Mouse (Mus musculus) induced T-regulatory cell, adult 2 months (primary cell): ENCODE results near the gene Ptgds.
A peak's percentile ranks its signal among the peaks of the same experiment; 100 is the strongest.

Experiments used
- DNase-seq: peaks from one replicate; pipeline ENCODE4 v3.0.0-alpha.2; 2012; ENCODE audit warnings: low read depth

Ptgds gene

GRCm38 (mm10) chr2:25480541-25480940 lies 10.7 kb upstream of the Ptgds start:
- no peak for DNase-seq

DNA sequence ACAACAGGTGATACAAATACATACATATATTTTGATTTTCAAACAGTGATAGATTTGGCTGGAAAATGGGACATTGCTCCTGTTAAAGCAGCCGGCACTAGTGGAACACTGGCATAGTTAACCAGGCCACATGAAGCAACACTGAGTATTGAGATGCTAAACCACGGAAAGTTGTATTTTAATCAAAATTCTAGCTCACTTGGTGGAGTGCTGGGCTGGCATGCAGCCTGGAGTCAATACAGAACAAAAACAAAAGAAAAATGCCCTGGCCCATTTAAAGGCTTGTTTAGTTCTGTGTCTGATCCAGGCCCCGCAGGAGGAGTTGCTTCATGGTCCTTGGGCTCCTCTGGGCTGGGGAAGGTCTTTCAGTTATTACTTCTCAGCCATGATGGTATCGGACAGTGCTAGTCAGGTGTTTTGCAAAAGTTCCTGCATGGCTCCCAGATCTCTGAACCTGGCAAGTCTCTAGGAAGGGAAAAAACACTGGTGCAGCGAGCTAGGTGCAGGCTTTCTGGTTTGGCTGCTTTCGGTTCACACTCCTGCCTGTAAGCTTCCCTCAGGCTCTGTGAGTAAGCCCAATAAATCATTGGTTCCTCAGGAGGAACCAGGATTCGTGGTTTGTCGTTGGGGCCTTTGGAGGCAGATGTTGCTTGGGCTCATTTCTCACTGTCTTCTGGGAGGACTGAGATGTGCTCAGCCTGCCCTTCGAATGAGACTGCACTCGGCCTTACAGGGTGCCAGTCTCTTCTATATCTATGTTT lies 9.9 kb upstream of the Ptgds start:
- DNase-seq: no peak

GRCm38 (mm10) chr2:25477967-25478675 lies 8.3 kb upstream of the Ptgds start:
- no peak for DNase-seq

- DNase-seq: no peak
Observed at GRCm38 (mm10) chr2:25477541-25477940, 7.7 kb upstream of the Ptgds start.

GRCm38 (mm10) chr2:25472550-25472949 lies 2.7 kb upstream of the Ptgds start:
- DNase-seq: no peak

GRCm38 (mm10) chr2:25468962-25469915 lies 607 bp downstream of the Ptgds start:
- DNase-seq: no peak

DNA sequence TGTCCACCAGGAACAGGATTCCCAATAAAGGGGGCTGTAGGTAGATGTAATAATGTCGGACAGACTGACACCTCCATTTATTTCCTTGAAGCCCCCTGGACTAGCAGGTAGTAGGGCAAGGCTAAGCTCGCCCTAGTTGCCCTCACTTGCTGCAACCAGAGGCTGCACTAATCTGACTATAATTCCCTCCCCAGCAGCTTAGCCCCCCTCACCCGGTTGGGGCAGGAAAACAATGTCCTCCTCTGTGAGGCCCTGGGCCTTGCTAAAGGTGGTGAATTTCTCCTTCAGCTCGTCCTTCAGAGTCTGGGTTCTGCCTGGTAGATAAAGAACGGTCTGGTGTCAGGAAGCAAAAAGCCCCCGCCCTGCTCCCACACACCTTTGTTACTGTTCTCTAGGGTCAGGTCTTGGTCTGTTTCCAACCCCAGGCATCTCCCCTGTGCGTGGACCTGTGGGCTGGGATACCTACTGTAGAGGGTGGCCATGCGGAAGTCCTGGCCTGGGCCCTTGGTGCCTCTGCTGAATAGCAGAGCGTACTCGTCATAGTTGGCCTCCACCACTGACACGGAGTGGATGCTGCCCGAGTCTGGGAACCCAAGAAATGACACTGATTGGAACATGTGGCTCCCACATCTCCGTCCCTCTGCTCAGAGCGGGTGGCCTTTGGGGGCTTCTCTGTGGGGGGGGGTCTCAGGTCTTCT lies 2.1 kb downstream of the Ptgds start:
- no peak for DNase-seq

- peak; percentile 91 for DNase-seq
Observed at GRCm38 (mm10) chr2:25465816-25466635, 3.8 kb downstream of the Ptgds start.

GRCm38 (mm10) chr2:25465256-25465655 lies 4.6 kb downstream of the Ptgds start:
- no peak for DNase-seq

DNA sequence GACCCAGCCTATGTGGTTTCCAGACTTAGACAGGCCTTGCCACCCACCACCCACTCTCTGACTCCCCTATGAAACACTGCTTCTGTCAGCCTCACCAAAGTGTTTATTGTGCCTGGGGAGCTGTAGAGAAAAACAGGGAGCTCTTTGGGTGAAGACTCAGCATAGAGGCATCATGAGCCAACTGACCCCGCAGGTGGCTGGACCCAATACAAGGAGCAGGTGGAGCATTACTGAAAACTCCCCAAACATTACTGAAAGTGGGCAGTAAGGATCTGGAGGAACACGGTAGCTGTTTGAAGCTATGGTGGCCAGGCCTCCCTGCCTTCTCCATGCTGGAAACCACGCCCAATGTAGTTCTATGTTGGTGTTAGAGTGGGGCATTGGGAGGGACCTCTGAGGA lies 6.2 kb downstream of the Ptgds start:
- DNase-seq: no peak

DNA sequence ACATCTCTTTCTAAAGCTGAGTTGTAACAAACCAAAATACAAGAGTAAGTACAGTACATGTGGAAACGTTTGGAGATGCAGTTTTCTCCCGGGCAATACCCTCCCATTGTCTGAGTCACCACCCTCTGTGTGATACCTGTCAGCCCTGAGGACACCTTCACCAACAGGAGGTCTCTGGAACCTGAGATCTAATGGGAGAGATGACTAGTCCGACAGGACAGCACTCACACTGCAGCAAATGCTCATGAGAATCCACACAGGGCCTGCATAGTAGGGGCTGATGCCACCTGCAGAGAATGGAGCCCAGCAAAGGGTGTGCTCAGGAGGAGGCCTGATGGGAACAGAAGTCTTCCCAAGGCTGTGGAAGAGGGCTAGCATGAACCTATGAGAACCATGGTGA lies 8.4 kb downstream of the Ptgds start:
- DNase-seq: no peak

DNA sequence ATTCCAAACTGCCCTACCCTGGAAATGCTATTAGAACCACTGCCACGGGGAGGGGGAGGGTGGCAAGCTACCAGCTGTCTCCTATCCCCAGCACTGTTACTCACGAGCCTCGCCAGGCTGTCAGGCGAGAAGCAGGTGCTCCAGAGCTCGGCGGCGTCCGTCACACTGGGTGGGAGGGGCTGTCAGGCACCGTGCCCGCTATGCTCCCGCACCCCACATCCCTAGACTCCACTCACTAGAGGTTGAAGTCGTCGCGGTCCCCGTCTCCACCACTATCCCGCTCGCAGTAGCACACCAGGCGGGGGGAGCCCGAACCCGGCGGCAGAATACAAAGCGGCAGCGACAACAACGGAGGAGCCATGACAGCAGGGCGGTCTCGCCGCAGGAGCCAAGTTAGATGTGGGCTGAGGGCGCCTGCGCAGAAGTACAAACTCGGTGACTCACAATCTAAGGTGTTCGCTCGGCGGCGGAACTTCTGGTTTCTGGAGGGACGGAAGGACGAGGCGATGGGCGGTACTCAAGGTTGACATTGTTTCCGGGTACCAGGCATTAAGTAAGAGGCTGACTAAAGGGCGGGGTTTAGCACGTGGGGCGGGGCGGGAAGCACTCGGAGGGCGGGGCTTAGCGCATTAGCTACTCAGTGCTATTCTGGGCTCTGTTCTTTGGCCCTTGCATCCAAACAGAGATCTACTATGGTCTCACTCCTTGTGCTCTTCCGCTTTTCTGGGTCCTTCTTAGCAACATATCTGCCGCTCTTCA lies 9.1 kb downstream of the Ptgds start, which contains the start of gene Paxx:
Gene Paxx, minus strand, starts transcription at position 544 of the 759 bp plus-strand sequence.
- DNase-seq: peak; percentile 100

- no peak for DNase-seq
Observed at GRCm38 (mm10) chr2:25460135-25460534, 9.7 kb downstream of the Ptgds start.

- no peak for DNase-seq
Observed at GRCm38 (mm10) chr2:25458911-25459310, 10.9 kb downstream of the Ptgds start.

- DNase-seq: no peak
Observed at GRCm38 (mm10) chr2:25457022-25457896, 12.6 kb downstream of the Ptgds start.

DNA sequence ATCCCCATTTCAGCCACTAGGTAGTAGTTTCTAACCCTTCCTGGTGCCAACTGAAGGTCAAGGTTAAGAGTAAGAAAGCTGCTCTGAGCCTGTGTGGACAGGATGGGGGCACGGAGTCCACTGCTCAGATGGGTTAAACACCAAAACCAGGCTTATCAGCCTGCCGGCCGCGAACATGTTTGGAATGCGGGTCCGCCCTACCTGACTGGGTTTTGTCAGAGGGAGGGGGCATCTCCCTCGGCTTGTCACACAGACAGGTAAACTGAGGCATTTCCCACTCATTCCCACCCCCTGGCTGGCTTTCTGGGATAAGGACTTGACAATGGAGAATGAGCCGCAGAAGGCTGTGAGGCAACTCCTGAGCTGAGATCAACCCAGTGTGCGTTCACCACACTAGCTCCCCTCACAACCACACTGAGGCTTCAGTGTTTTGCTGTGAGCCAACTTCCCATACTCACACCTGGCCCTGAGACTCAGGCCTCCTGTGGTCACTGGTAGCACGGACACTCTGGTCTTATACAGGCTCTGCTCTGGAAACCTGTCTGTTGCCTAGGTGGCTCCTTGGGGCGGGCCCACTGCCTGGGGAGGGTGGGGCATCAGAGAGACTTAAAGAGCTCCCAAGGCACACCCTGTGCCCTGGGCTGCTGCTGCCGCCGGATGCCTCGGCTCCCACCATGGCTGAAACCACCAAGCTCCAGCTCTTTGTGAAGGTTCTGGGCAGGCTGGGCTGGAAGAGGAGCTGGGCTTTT lies 13.5 kb downstream of the Ptgds start, which contains the start of gene Clic3:
Gene Clic3, plus strand, starts transcription at position 634 of the 749 bp plus-strand sequence.
- no peak for DNase-seq

DNA sequence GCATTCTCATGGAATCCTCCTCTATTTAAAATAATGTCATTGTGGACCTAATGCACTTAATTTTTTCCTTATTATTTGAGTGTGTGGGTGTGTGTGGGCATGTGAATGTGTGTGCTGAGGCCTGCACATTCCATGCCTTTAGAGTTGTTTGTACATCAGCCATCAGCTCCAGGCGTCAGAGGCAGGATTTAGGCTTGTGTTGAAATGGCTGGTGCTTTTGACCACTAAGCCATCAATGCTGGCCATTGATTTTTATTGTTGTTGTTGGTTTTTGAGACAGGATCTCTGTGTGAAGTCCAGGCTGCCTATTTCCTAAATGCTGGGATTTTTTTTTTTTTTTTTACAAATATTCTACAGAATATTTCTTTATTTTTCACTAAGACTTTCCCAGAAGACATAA lies 16.9 kb downstream of the Ptgds start:
- no peak for DNase-seq
